Mouse (Mus musculus): ENCODE measurements around the gene Cd180.
"Not testable (repeated sequence)": the region's sequence is repeated elsewhere in the genome, so short reads cannot be mapped to it uniquely, and the experiment has no call there.

The Cd180 gene

DNA sequence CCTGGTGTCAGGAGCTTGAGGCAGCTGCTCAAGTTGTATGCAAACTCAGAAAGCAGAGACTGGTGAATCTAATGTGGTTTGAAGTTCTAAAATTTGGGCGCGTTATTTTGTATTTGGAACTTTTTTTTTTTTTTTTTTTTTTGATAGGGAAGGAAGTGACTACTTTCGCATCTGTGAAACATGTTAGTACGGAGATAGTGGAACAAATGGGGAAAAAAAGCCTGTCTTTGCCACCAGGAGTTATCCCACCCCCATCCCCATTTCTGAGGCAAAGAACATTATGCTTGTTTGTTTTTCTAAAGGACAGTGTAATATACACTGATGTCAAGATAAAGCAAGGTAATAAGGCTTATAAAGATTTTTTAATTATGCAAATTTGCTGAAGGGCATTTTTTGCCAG lies 15.8 kb upstream of the Cd180 start:
- DNase-seq (ENCODE audit: low read depth, low spot score): not testable (repeated sequence)

- DNase-seq (ENCODE audit: low read depth, low spot score): peak; percentile 55
Observed at GRCm38 (mm10) chr13:102678482-102678881, 14.9 kb upstream of the Cd180 start.

GRCm38 (mm10) chr13:102684890-102685289 lies 8.5 kb upstream of the Cd180 start:
- no peak for DNase-seq (ENCODE audit: low read depth, low spot score)

DNA sequence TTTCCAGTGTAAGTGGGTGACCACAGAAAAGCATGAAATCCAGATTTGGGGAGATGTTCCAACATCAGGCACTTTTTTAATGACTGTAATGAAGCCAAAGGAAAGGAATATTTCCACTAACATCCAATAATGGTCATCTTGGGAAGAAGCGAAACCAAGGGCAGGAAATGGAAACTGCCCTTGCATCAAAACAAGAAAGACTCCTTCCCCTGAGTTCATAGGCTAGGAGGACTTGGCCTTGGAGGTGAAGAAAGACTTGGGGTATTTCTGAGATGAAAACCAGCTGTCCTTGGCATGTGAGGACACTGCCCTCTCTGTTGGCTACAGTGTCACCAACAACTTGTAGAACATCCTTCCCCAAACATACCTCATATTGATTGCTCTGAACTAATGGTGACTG lies 5.2 kb upstream of the Cd180 start:
- DNase-seq (ENCODE audit: low read depth, low spot score): no peak

DNA sequence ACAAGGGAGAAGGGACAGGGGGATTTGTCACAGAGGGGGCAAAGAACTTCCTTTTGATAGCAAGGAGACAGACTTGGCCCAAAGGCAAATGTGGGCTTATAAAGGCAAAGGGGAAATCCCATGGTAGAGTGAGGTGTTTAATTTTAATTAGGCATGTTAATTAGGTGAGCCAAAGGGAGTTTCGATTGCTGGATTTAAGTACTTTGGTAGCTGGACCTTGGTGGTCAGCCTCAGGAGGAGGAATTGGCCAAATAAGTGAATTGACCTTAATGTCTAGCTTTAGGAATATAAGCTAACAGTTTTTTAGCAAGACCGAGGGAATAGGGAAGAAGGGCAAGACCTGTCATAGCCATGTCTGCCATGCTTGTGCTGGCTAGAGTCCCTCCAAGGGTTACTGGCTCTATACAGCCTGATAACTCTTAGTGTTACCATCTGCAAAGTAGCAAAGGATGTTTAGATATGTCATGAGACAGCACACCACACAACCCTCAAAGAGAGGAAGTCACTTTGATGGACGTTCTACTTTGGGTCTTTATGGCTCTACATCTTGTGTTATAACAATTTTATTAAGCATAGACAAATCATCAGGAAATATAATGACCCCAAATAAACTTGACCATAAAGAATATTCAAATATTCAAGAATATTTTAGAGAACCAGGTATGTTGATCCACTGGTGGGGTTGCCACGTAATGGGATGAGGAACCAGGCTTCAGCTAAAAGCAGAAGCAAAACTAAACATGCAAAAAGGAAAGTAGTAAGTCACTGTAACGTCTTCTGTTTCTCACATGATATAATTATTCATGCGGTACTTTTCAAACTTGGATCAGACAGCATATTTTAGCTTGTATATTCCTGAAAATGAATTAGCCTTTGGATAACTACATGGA lies 3.9 kb upstream of the Cd180 start:
- DNase-seq (ENCODE audit: low read depth, low spot score): no peak

- DNase-seq (ENCODE audit: low read depth, low spot score): no peak
Observed at GRCm38 (mm10) chr13:102690184-102690583, 3.2 kb upstream of the Cd180 start.

DNA sequence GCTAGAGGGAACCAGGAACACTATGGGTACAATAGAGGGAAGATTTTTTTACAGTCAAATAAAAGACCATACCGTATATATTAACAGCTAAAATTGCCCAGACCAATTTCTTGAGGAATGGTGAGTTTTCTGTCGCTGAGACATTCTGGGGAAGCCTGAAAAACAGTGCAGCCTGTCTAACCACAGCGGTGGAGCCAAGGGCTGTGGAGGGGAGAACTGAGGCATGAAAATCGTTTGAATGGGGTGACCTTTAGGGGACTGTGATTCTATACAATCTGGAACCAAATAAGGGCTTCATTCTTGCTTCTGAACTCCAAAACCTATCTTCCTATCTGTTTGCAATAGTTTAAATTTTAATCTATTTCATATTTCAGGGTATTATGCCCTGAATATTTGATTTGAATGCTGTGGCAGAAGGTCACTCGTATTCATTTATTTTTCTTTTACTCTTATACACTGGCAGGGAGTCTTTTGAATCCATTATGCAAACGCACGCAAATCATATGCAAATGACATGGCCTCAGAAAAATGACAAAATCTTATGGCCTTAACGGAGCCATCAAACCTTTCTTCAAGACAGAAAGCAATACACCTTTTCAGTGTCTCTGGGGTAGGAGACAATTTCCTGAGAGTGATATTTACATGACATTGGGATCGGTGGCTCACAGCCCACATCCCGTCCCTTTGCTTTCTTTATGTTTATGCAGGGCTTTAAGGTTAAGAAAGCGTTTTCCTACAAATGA lies 1.8 kb upstream of the Cd180 start:
- no peak for DNase-seq (ENCODE audit: low read depth, low spot score)

DNA sequence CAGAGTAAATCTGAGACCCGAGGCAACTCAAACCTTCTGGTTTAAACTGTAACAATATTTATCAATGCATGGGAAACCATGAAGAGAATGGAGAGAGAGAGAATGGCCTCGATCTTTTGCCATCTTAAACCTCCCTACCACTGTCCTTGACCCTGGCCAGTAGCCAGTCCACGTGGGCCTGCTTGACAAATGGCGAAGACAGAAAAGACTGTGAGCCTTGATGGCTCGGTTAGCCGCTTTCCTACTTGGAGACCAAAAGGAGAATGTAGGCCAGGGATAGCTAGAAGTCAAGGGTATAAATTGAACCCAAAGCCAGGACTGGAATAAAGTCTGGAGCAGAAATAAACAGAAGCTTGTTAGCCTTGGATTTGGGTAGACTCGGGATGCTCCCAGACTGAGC lies 796 bp downstream of the Cd180 start:
- DNase-seq (ENCODE audit: low read depth, low spot score): no peak

DNA sequence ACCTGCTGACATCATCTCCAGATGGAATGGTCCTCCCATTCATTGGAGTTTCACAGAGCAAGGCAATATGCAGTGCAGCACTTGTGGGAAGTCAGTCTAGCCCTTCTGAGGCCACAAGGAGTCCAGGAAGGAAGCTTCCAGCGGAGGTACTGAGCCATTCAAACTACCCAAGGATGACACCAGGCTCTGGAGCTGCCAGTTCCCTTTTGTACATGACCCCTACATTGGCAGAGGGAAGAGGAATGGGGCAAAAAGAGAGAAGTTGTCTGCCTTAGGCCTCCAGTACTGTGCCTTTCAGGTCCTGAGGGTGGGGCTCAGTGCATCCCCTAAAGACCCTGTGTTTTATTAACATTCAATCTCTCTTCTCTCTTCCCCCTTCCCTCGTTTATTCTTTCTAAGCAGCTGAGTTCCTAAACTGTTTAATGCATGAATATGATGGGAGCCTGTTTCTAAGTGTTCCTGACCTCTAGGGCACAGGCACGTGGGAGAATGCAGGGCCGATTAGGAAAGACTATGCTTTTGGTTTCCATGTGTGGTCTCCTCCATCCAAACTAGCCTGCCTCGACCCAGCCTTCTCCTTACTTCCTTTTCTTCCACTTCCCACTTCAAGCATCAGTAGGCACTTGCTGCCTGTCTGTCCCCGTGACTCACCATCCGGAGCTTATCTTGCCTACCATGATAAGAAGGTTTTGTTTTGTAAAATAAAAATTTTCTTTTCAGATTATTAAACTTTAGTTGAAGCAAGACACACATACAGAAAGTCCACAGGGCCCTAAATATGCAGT lies 2.0 kb downstream of the Cd180 start:
- DNase-seq (ENCODE audit: low read depth, low spot score): no peak

DNA sequence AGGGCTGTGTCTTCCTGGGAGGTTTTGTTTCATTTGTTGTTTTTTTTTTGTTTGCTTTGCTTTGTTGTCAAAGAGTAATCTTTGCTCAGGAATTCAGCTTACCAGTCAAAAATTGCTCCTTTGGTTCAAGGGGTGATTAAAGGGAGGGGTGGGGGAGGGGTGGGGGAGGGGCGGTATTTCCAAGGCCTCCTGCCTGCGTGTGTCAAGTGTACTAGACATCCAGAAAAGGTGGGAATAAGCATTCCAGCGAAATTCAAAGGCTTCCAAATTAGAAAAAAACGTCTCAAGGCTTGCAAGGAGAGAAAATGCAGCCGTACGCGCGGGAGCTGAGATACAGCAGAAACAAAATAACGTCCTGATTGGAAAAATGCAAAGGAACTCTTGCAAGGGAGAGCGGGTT lies 5.0 kb downstream of the Cd180 start:
- no peak for DNase-seq (ENCODE audit: low read depth, low spot score)

- peak; percentile 43 for DNase-seq (ENCODE audit: low read depth, low spot score)
Observed at GRCm38 (mm10) chr13:102698751-102699323, 5.5 kb downstream of the Cd180 start.

DNA sequence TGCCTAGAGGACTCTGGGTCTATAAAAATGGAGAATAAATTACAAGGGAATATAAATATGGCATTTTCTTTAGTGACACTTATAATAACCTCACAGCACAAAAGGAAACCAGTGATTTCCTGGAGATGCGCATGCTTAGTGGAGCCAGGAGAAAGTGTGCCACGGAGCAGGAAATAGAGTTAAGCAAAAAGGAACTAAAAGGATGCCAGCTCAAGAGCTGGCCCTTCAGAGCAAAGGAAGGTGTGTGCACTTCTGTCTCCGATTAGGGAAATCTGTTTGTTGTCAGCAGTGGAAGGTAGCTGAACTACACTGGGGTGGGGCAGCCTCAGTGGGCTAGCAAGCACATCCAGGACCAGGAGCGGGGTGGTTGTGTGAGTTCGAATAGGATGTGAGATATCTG lies 6.8 kb downstream of the Cd180 start:
- no peak for DNase-seq (ENCODE audit: low read depth, low spot score)

- no peak for DNase-seq (ENCODE audit: low read depth, low spot score)
Observed at GRCm38 (mm10) chr13:102700744-102701143, 7.4 kb downstream of the Cd180 start.

DNA sequence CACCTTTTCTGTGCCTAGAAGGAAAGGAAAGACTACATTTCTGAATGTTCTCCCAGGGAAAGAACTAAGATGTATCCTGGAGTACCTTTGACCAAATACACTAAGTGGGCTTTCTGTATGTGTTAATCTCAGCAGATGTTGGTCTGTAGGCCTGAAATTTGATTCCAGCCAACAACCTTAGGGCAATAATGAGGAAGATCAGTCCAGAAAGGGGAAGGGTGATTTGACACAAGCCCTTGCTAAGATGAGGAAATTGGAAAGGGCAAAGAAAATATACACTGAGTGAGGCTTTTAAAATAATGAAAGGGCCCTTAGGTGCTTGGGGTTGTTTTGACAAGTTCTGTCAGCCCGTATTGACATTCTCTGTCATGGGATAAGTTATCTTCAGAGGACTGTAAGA lies 23.6 kb downstream of the Cd180 start:
- DNase-seq (ENCODE audit: low read depth, low spot score): no peak

- DNase-seq (ENCODE audit: low read depth, low spot score): no peak
Observed at GRCm38 (mm10) chr13:102725416-102725815, 32.1 kb downstream of the Cd180 start.

- no peak for DNase-seq (ENCODE audit: low read depth, low spot score)
Observed at GRCm38 (mm10) chr13:102725906-102726305, 32.5 kb downstream of the Cd180 start.

- no peak for DNase-seq (ENCODE audit: low read depth, low spot score)
Observed at GRCm38 (mm10) chr13:102726876-102727275, 33.5 kb downstream of the Cd180 start.

- no peak for DNase-seq (ENCODE audit: low read depth, low spot score)
Observed at GRCm38 (mm10) chr13:102728035-102728434, 34.7 kb downstream of the Cd180 start.

- DNase-seq (ENCODE audit: low read depth, low spot score): not testable (repeated sequence)
Observed at GRCm38 (mm10) chr13:102728951-102729350, 35.6 kb downstream of the Cd180 start.

GRCm38 (mm10) chr13:102733063-102733462 lies 39.7 kb downstream of the Cd180 start:
- no peak for DNase-seq (ENCODE audit: low read depth, low spot score)

DNA sequence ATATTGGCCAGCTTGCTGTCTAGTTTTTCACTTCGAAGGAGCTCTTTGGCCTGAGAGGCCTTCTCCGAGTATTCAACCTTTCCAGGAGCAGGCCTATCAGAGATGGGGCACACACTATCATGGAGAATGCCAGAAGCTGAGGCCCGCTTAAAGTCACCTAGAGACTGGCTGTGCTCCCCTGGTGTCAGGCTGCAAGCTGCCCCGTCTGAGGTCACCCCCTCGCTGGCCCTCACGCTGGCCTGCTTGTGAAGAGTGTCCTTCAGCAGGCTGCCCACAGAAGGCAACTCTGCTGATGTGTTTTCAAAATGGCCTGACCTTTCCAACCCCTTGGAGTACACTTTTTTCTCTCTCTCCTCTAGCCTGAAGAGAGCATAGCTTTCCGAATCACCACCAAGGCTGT lies 44.5 kb downstream of the Cd180 start:
- DNase-seq (ENCODE audit: low read depth, low spot score): no peak

Data from telencephalon, adult 2 months (tissue).